Mouse (Mus musculus) c-Kit-negative CD71-positive TER-119-positive erythroid progenitor cells, embryonic 14.5 days (primary cell): ENCODE measurements at regions not wholly inside any gene's neighbourhood (a gene's known extent, or its start where the extent isn't known, plus 50 kb on each side); places are given as distances from the start of the nearest gene placed in this dataset.

ENCODE experiments used
- DNase-seq: peaks from one replicate; pipeline ENCODE4 v3.0.0-alpha.2; 2013; ENCODE audit warnings: low read depth, low spot score

DNA sequence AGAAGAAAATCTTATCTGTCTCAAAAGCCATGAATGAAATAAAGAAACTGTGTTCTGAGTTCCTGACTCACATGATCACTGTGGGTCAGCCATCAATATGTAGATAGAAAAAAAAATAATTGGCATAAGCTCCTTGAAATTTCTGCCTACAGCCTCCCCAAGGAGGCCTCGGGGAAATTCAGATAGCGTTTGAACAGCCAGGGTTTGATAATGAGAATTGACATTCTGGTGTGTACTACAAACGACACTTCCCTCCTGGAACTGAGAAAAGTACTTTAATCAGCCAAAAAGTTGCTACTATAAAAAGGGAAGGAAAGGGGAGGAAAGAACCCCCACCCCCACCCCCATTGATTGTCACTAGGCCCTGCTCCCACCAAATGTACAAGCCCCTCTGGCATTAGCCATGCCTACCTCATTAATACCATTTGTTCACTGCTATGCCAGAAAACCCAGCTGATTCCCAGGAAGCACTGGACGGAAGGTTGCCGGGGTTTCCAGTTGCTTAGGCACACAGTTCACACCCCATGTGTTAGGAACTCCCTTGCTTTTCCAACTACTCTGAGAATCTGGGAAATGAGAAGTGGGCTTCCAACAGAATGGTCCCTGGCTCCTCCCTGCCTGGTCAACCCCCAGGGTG, 78.4 kb upstream of the Klf7 start:
- no peak for DNase-seq

DNA sequence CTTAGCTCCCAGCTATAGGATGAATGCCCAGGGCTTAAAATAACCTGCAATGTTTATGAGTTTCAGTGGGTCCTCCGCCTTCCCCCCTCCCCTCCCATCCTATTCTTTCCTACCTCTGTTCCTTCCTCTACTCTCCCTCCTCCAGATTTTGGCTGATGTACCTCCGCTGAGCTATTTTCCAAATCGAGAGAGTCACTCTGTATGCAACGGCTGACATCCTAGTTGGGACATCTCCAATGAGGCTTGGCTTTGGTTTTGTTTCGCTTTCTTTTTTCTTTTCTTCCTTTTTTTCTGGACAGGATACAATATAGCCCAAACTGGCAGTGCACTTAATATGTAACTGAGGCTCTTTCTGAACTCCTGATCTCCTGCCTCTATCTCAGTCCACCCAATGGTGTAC, 76.7 kb upstream of the Klf7 start:
- DNase-seq = no peak

DNA sequence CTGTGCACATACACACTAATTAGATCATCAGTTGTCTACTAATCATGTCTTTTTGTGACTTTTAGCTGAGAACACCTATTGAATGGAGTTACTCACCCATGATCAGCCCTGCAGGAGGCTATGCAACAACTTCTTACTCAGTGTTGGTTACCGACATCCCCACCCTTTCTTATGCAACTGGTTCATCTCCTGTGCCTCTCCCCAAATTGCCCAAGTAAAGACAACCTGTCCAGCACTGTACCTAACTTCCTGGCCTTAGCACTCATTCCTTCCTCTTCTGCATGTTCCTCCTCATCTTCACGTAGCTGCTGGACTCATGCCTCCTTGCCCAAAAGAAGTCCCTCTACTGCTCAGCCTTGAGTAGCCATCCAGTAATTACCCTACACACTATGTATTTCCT, 76.2 kb upstream of the Klf7 start:
- DNase-seq = no peak

DNA sequence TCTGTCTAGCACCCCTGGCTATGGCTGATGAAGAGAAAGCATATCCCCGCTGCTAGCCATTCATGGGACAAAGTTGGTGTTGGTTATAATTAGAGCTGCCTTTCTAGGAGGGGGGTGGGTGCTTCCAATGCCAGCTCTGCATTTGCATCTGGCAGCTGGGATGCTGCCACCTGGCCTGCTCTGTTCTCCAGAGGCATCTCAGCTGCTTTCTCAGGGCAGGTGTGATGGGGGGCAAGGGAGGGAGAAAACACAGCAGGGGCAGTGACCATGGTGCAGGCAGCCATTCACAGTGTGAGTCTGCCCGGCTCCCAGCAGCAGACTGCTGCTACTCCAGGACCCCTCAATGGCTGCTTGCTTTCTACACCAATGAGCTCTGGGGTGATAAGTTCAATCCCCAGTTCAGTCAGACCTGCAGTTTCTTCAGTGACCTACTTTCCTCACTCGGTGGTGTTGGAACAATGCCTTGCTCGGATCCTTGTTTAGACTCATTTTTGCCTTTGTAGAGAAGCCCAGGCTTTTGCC, 73.9 kb upstream of the Klf7 start:
- DNase-seq = no peak

DNA sequence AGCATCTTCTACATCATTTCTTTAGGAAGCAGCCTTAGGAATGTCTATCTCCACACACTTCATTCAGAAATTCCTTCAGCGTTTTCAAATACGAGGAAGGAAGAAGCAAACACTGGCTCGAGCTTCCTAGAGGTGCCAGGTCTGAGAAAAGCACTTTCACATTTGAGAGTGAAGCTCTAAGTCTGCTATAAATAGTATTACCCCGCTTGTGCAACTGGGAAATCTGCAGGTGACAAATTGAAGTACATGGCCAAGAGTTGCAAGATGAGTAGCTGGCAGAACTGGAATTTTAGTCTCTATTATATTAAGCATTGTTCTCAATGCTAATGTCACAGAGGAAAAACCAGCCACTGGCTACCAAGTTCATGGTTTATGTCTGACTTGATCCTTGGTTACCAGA, 73.2 kb upstream of the Klf7 start:
- no peak for DNase-seq

DNA sequence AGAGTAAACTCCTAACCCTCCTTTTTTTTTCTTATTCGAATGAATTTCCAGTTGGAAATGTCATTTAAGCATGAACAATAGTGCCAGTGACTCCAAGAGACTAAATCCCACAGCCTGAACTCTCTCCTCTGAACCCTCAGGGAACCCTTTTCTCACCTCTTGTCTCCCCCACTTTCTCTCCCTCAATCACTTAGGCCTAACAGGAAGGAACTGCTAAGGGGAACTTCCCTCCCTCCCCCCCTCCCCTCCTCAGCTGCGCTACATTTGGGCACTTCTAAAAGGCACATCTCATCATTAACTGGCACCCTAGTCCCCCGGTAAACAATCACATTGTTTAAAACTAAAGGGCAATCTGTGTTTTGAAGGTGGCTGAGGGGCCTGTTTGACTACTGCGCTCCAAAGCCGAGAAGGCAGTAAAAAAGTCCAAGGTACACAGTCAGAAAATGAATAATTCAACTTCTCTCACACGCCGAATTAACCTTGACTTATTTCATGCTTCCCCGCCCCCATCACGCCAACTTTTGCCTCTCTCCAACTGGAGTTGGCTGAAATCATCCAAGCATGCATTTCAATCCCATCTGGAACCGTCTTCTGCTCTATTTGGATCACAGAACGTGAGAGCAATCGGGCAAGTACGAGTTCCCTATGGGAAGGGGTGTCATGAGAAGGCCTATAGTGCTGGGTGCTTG, 71.2 kb upstream of the Klf7 start:
- no peak for DNase-seq

DNA sequence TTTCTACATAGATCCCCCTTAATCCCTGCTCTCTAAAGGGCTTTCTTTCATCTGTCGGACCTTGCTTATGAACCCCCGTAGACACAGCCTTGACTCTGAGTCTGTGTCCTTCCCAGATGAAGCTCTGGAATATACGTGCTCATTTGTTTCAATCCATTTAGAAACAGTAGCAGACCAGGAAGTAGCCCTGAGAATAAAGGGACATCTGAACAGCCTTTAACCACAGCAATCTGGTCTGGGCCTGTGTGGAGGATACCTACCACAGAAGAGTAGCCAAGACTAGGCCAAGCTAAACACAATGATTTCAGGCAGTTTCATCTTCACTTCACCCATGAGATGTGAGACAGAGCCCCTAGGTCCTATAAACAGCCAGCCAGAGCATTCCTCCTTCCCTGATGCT, 70.7 kb upstream of the Klf7 start:
- DNase-seq = no peak

DNA sequence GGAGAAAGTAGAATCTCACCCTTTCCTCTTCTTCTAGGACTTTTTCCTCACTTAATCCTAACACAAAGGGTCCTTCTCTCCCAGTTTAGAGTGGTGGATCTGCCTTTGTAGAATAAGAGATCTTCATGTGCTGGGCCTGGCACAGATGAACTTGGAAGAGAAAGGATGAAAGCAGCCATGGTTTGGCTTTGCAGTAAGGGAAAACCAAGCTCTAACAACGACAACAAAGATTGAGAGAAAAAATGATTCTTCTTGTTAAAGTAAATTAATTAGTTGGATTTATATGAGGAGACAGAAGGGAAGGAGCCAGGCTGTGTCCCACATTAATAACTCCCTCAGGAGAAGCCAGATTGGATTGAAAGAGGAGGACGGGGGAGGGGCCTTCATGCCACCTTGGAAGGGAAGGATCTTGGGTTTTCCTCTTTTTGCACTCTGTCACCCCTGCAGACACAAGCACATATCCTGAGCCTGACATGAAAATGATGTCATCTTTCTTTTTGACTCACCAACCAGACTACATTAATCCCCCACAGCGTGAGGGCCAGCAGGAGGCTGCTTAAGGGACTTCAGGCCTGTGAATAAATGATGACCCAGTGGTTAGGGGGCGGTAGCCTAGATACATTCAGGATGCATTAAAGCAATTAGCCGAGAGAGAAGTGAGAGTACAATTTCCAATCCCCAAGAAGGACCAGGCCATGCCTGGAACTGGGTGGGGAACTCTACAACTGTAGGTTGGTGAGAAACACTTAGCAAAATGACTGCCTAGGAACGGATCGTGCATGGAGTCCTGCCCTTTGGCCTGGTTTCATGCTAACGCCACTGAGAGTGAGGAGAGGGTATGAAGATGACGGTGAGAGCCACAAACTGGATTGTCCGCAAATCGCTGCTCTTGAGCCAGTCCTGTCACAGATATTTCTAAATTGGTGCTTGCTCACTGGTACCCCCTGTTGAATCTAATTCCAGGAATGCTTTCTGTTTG, 69.4 kb upstream of the Klf7 start:
- DNase-seq = no peak

DNA sequence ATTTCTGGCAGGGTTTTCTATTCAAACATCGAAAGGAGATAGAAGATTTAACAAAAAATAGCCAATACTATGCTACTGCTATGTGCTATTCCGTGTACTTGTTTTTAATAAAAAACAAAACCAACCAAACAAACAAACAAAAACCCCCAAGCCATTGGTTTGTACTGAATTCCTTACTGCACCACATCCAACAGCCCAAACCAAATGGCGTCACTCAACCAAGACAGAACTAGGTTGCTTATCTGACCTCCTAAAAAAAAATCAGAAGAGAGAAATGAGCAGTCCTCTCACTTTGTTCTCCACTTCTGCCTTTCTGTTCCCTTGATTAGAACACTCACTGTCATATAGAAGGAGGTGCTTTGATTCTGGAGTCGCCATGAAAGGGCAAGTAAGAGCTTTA, 68.6 kb upstream of the Klf7 start:
- no peak for DNase-seq

DNA sequence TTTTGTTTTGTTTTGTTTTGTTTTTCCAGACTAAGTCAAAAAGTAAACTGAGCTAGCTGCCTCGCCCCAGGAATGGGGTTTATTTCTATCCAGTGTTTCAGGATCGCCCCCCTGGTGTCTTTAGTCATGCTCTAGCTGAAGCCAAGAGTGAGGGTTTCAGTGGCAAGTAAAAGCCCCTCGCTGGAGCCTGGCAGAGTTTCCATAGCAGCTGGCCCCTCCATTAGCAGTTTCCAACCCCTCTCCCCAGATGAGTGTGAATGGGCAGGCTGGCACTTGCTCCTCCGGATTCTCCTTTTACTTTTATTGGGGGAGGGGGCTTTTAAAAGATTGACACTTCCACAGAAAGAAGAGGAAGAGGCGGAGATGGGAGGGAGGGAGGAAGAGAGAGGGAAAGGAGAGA, 68.0 kb upstream of the Klf7 start:
- DNase-seq = no peak

DNA sequence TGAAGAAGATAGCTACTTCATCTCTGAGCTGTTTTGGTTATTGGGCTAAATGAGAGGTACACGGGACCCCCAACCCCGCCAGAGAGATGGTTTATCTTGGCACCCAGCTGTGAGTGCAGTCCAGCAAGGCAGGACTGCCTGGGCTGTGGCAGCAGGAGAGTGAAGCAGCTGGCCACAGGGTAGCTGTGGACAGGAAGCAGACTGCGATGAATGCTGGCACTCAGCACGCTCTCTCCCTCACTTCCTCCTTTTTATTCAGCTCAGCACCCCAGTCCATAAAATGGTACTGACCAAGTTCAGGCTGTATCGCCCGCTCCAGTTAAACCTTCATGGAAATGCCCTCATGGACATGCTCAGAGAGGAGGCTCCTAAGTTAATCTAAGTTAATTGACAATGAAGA, 67.4 kb upstream of the Klf7 start:
- no peak for DNase-seq

DNA sequence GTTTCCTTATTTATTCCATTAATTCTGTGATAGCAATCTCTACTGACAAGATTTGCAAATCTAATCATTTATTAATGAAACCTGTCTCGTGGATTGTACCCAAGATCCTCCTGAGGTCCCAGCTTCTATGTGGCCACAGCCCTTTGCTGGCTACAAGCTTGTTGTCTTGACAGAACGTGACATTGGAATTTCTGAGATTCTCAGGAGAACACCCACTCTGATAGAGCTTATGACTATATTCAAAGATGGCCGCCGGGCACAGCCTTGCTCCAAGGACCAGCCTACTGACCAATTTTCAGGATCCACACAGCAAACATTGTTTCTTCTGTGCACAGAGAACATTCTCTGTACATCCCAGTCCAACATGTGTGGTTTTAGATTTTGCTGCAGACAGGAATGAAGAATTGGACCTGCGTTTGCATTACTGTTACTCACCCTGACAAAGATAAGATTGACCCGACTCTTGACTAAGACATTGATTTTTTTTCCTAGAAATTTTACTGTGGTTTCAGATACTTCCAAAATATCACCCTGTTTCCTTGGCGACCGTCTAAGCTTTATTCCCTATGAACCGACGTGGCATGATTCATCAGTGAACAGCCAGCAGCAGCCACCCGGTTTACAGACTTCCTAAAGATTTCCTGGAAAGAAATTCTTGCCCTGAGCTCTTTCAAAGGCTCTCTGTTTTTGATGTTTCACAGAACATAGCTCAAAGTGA, 65.9 kb upstream of the Klf7 start:
- no peak for DNase-seq

DNA sequence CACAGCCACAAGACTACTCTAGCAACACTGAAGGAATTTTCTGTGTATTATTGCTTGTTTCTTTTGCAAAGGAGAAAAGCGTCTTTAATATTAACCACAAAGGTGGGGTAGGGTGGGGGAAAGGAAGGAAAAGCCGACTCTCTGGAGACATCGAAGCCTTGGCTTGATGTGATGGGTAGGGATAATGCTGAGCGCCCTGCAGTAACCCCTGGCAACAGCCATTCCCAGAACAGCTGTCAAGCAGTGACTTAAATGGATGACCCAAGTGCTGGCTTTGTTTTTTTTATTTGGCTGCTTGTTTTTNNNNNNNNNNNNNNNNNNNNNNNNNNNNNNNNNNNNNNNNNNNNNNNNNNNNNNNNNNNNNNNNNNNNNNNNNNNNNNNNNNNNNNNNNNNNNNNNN, 51.6 kb upstream of the Klf7 start:
- DNase-seq = no peak

DNA sequence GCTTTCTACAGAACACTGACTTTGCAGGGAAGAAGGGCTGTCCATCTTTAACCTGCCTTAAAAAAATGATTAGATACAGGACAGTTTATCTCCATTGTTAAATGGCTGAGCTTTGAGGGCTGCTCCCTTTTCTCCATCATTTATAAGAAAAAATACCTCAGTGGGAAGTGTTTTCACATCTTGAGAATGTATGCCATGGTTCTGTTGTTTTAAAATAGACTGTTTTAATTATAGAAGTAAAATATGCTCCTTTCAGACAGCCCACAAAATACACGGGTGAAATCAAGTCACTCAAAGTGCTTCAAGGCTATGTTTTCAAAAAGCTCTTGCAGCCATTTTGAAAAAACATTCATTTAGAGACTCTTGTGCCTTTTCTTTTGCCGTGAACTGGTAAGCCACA, 50.0 kb upstream of the Klf7 start:
- DNase-seq = no peak
